Mouse (Mus musculus) myocyte (in vitro differentiated cells): ENCODE measurements around the gene Gimap9.

Experiments
- CEBPB ChIP-seq: IDR thresholded peaks from 2 replicates; pipeline ENCODE4 v1.6.1; 2011; ENCODE audit warnings: mild to moderate bottlenecking, moderate library complexity; ENCODE audit not compliant: poor library complexity, insufficient read depth, severe bottlenecking
- E2F4 ChIP-seq: IDR thresholded peaks from one replicate; pipeline ENCODE4 v1.6.1; 2011; ENCODE audit warnings: mild to moderate bottlenecking, control low read depth, moderate library complexity; ENCODE audit not compliant: insufficient read depth
- MAX ChIP-seq: IDR thresholded peaks from one replicate; pipeline ENCODE4 v1.6.1; 2011; ENCODE audit warnings: low read depth, mild to moderate bottlenecking, control low read depth
- MYOD1 ChIP-seq, 3 experiments: IDR thresholded peaks; one replicate each; pipeline ENCODE4 v1.6.1; 2011; ENCODE audit warnings: control low read depth in 2 of 3, low read depth in 2 of 3, mild to moderate bottlenecking in 2 of 3, moderate library complexity in 1 of 3; ENCODE audit not compliant: insufficient read length in 2 of 3, control insufficient read depth in 1 of 3
- MYOG ChIP-seq, 3 experiments: IDR thresholded peaks; one replicate each; pipeline ENCODE4 v1.6.1; 2011; ENCODE audit warnings: control low read depth in 2 of 3, low read depth in 2 of 3, mild to moderate bottlenecking in 2 of 3; ENCODE audit not compliant: insufficient read length in 2 of 3, control insufficient read depth in 1 of 3, insufficient read depth in 1 of 3
- POLR2A ChIP-seq: IDR thresholded peaks from one replicate; pipeline ENCODE4 v1.6.1; 2011; ENCODE audit warnings: low read depth, mild to moderate bottlenecking, control low read depth, moderate library complexity; ENCODE audit not compliant: insufficient read length
- POLR2AphosphoS2 ChIP-seq: IDR thresholded peaks from one replicate; pipeline ENCODE4 v1.6.1; 2011; ENCODE audit warnings: low read depth, control low read depth; ENCODE audit not compliant: insufficient read length
- REST ChIP-seq: IDR thresholded peaks from one replicate; pipeline ENCODE4 v1.6.1; 2011; ENCODE audit warnings: mild to moderate bottlenecking, control low read depth, moderate library complexity; ENCODE audit not compliant: insufficient read depth, insufficient read length
- SRF ChIP-seq: IDR thresholded peaks from one replicate; pipeline ENCODE4 v1.6.1; 2011; ENCODE audit warnings: low read depth; ENCODE audit not compliant: control insufficient read depth, insufficient read length
- TCF12 ChIP-seq: IDR thresholded peaks from one replicate; pipeline ENCODE4 v1.6.1; 2011; ENCODE audit warnings: mild to moderate bottlenecking, control low read depth; ENCODE audit not compliant: poor library complexity, insufficient read depth, severe bottlenecking
- TCF3 ChIP-seq: IDR thresholded peaks from one replicate; pipeline ENCODE4 v1.6.1; 2011; ENCODE audit warnings: low read depth, control low read depth; ENCODE audit not compliant: insufficient read length
- USF1 ChIP-seq: IDR thresholded peaks from one replicate; pipeline ENCODE4 v1.6.1; 2011; ENCODE audit warnings: low read depth, mild to moderate bottlenecking, control low read depth, moderate library complexity

GRCm38 (mm10) chr6:48702601-48703000 lies 26.7 kb downstream of the Gimap9 start:
- TF ChIP-seq POLR2A (no peak), MYOG (IDR thresholded peaks at IDR 0.05; ENCODE audit: control insufficient read depth in 1 of 3, insufficient read depth in 1 of 3, insufficient read length in 2 of 3, low read depth in 2 of 3) (no peak), MAX (no peak), REST (no peak), USF1 (no peak), POLR2AphosphoS2 (no peak), E2F4 (no peak), TCF12 (no peak), CEBPB (no peak), MYOD1 (IDR thresholded peaks at IDR 0.05; ENCODE audit: control insufficient read depth in 1 of 3, insufficient read length in 2 of 3, low read depth in 2 of 3) (no peak), TCF3 (no peak), SRF (no peak)
